Mouse (Mus musculus) hindbrain, embryonic 14.5 days (tissue): ENCODE data around the gene Taf8. TPM values are rescaled to one million over a fixed set of nuclear protein-coding genes. Genes with fewer than 3 reads are reported as not detected.

Source experiments
- ATAC-seq: fragments of 200-750 bp; cut with Nextera tagmentation; 2 replicates; pipeline ENCODE4 v1.8.0; 2017; ENCODE audit warnings: moderate number of reproducible peaks, mild to moderate bottlenecking, moderate TSS enrichment, moderate library complexity; ENCODE audit not compliant: low FRiP score
- DNase-seq: peaks from one replicate; pipeline ENCODE4 v3.0.0-alpha.2; 2015; ENCODE audit warnings: low spot score
- H3K27ac ChIP-seq: fragments of 300-500 bp; sonication (generic); 2 replicates; pipeline ENCODE4 v1.5.1; 2014; ENCODE audit warnings: mild to moderate bottlenecking, moderate library complexity
- H3K27me3 ChIP-seq: fragments of 300-500 bp; sonication (generic); 2 replicates; pipeline ENCODE4 v1.6.1; 2014; ENCODE audit warnings: mild to moderate bottlenecking, low read length, mixed read lengths; ENCODE audit not compliant: control insufficient read depth, insufficient read depth
- H3K36me3 ChIP-seq: fragments of 300-500 bp; sonication (generic); replicated peaks from 2 replicates; pipeline ENCODE4 v1.6.1; 2014; ENCODE audit not compliant: control insufficient read depth, insufficient read depth
- H3K4me1 ChIP-seq: fragments of 300-500 bp; sonication (generic); replicated peaks from 2 replicates; pipeline ENCODE4 v1.6.1; 2014; ENCODE audit warnings: antibody characterized with exemption, low read length, mixed read lengths; ENCODE audit not compliant: control insufficient read depth, insufficient read depth
- H3K4me2 ChIP-seq: fragments of 300-500 bp; sonication (generic); replicated peaks from 2 replicates; pipeline ENCODE4 v1.6.1; 2014; ENCODE audit warnings: mild to moderate bottlenecking, moderate library complexity
- H3K4me3 ChIP-seq: fragments of 300-500 bp; sonication (generic); replicated peaks from 2 replicates; pipeline ENCODE4 v1.5.1; 2014; ENCODE audit warnings: mild to moderate bottlenecking, low read length
- H3K9ac ChIP-seq: fragments of 300-500 bp; sonication (generic); 2 replicates; pipeline ENCODE4 v1.6.1; 2014
- H3K9me3 ChIP-seq: fragments of 300-500 bp; sonication (generic); 2 replicates; pipeline ENCODE4 v1.6.1; 2016; ENCODE audit warnings: low read length; ENCODE audit not compliant: control insufficient read depth
- WGBS: fragments of 180-500 bp; shearing (Covaris S2); extraction: QIAGEN DNeasy Blood & Tissue Kit; methylation state at CpG from one replicate; pipeline ENCODE4 v1.1.7; 2014; 5-methylcytosine and 5-hydroxymethylcytosine counted together
- polyA plus RNA-seq: library from polyadenylated mRNA; unstranded; fragments of >200 nt; fragmentation: Nextera tagmentation; extraction: Ambion mirVana; gene quantifications from 2 replicates; pipeline ENCODE4 v1.2.1, GENCODE M21; 2014

Gene Taf8
- polyA plus RNA-seq, 1 experiment from 2014 or later, result 16.9 TPM

DNA sequence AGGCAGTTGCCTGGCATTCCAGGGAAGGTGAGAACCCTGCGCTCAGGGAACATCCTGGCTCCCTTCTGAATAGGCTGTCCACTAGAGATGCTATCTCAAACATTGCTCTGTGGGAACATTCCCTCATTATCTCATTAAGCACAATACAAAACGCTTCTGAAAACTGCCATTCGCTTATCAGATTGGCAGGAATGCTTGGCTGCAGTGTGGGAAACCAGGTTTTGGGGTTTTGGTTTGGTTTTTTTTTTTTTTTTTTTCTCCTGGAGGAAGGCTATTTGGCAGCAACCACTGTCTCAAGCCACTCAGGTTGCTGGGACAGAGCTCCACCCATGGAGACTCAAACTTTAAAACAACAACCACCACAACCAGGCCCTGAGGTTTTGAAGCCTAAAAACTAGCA, 22.2 kb downstream of the Taf8 start:
- no peaks in the 10 kb centered on the region for H3K36me3 ChIP-seq
- 58% methylated on average over 3 of the region's 3 CpGs for WGBS
- H3K4me3 ChIP-seq, result no peak overlapping the region
- DNase-seq (no peak), ATAC-seq (no peak)
- H3K27ac ChIP-seq, result no peak overlapping the region
- no peaks in the 10 kb centered on the region for H3K4me1 ChIP-seq
- H3K4me2 ChIP-seq, result no peak overlapping the region
- H3K9me3 ChIP-seq, result no peaks in the 10 kb centered on the region
- H3K27me3 ChIP-seq, result no peaks in the 10 kb centered on the region
- no peak overlapping the region for H3K9ac ChIP-seq

DNA sequence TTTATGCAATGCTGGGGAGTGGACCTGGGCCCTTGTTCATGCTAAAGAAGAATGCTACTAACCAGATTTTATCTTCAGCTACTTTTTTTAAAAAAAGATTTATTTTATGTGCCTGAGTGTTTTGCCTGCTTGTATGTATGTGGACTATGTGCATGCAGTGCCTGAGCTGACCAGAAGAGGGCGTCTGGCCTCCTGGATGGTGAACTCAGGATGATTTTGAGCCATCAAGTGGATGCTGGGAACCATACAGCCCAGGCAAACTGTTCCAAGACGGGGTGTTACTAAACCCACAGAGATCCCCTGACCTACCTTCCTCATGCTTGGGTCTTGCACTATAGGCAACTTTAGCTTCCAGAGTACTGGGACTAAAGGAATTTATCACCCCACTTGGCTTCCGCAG, 26.4 kb downstream of the Taf8 start:
- Histone ChIP-seq H3K4me2 (no peak overlapping the region), H3K27ac (no peak overlapping the region), H3K4me3 (no peak overlapping the region), H3K9ac (no peak overlapping the region), H3K4me1 (no peaks in the 10 kb centered on the region), H3K9me3 (no peaks in the 10 kb centered on the region), H3K27me3 (no peaks in the 10 kb centered on the region), H3K36me3 (no peaks in the 10 kb centered on the region)
- WGBS, result 64% methylated on average over 3 of the region's 3 CpGs
- DNase-seq (no peak), ATAC-seq (no peak)

DNA sequence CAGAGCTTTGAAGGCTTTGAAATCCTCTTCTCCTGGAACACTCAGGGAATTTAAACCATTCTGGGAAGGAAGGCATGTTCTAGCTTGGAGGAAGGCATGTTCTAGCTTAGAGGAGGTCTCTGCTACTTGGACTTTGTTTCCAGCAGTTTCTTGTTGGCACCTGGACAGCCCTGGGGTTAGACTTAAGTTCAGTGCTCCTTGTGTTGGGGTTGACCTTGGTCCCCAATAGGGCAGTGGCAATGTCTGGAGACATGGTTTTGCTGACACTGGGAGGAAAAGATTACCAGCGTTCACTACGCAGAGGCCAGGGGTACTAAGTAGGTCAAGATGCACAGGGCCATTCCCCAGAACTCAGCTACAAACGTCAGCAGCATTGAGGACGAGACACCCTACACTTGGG, 26.9 kb downstream of the Taf8 start:
- H3K36me3 ChIP-seq, result no peaks in the 10 kb centered on the region
- DNase-seq (no peak), ATAC-seq (no peak)
- no peak overlapping the region for H3K9ac ChIP-seq
- H3K4me3 ChIP-seq, result no peak overlapping the region
- no peaks in the 10 kb centered on the region for H3K4me1 ChIP-seq
- 81% methylated on average over 4 of the region's 4 CpGs for WGBS
- no peaks in the 10 kb centered on the region for H3K27me3 ChIP-seq
- H3K27ac ChIP-seq, result no peak overlapping the region
- no peaks in the 10 kb centered on the region for H3K9me3 ChIP-seq
- H3K4me2 ChIP-seq, result no peak overlapping the region

DNA sequence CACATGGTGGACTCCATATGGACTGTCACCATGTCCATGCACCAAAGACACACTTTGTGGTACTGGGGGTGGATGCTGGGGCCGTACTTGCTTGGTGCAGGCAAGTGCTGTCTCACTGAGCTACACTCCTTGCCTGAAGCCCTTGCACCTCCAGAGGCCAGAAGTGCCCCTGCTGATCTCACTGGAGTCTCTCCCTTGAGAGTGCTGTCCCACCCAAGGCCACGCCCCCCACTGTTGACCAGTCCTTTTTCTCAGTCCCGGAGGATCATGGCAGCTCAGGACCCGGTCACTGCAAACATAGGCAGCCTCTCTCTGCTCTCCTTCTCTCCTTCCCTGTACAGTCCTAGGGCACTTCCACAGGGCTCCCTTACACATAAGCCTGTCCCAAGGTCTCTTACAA, 27.8 kb downstream of the Taf8 start:
- no peaks in the 10 kb centered on the region for H3K9me3 ChIP-seq
- 84% methylated on average over 4 of the region's 4 CpGs for WGBS

DNA sequence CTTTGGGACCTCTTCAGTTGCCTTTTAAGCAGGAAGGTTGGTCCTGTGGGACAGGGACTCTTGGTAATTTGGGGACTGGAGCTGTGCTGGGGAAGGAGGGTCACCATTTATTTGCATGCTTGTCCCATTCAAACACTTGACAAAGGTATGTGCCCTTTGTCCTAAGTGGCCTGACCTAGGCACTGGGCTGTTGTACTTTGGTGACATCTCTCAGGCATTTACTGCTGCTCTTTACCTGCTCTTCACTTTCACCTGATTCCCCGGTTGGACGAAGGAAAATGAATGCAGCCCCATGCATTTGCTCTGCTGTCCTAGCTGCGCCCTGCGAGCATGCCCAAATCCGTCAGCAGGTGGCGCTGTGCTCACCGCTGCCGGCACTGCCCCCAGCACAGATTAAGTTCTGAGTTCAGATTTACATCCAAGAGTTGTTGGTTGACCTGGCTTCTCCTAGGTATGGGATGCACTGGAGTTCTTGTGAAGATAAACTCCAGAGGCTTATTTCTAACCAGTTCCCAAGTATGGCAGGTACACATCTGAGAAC, 28.6 kb downstream of the Taf8 start:
- no peak overlapping the region for H3K4me3 ChIP-seq
- peak; percentile 38 for DNase-seq
- H3K27me3 ChIP-seq, result peaks cover 9% of the 10 kb centered on the region; the same call in 1 of the 2 replicates
- no peak overlapping the region for H3K9ac ChIP-seq
- ATAC-seq, result no peak
- no peak overlapping the region for H3K27ac ChIP-seq
- H3K36me3 ChIP-seq, result no peaks in the 10 kb centered on the region
- no peaks in the 10 kb centered on the region for H3K9me3 ChIP-seq
- 18% methylated on average over 8 of the region's 8 CpGs for WGBS
- no peak overlapping the region for H3K4me2 ChIP-seq
- no peaks in the 10 kb centered on the region for H3K4me1 ChIP-seq

More for the DNA sequence above, 27.8 kb downstream of the Taf8 start:
- ATAC-seq (no peak), DNase-seq (no peak)
- 0 out of 2 replicates have a peak, but pooled peaks cover 2% of the 10 kb centered on the region for H3K27me3 ChIP-seq
- H3K9ac ChIP-seq, result no peak overlapping the region
- no peaks in the 10 kb centered on the region for H3K4me1 ChIP-seq
- H3K4me3 ChIP-seq, result no peak overlapping the region
- no peak overlapping the region for H3K4me2 ChIP-seq
- no peak overlapping the region for H3K27ac ChIP-seq
- H3K36me3 ChIP-seq, result no peaks in the 10 kb centered on the region

DNA sequence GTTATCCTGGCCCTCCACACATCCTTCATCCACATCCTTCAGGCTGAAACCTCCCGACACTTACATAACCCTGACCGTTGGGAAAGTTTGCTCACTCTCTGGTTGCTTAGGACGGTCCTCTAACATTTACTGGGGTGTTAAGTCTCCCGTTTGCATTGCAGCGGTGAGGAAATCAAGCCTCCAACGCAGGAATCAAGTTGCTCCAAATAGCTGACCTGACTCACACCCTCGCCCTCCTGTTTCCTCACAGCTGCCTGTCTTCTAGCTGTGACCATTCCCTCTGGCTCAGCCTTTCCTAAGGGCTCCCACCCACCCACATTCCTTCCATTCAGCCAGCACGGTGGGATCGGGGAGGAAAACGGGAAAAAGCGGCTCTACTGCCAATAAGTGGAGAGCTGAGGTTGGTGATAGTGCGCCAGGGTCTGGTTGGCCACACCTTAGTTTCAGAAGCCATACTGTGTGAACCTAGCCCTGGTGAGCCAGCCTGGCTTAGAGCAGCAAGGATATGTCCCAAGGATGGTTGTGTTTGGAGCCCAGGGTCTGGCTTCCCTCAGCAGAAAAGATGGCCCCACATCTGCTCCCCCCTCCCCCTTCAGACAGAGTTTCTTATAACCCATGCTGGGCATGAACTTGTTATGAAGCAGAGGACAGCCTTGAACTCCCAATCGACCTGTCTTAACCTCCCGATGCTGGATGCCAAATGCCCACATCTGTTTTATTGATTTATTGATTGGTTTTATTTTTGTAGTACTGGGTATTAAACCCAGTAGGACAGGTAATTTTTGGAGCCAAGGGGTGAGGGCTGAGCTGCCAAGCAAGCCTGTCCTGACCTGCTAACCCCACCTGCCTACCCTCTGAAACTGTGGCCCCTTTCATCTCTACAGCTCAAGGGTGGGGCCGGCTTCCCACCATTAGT, 29.4 kb downstream of the Taf8 start:
- 51% methylated on average over 15 of the region's 15 CpGs for WGBS
- H3K4me1 ChIP-seq, result no peaks in the 10 kb centered on the region

DNA sequence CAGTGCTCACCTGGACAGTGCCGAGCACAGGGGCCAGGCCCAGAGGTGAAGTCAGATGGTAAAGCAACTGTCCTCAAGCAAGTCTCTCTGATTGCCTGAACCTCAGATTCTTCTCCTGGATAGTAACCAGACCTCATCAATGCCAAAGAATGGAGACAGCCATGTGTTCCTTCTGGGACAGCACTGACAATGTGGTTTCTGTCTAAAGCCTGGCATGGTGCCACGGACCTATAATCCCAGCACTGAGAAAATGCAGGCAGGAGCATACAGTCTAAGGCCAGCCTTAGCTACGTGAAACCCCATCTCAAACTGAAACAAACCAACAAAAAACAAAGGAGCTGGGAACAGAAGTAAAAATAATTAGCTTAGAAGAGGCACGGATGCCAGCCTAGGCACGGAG, 31.4 kb downstream of the Taf8 start:
- peak; percentile 52 for DNase-seq
- H3K27ac ChIP-seq, result no peak overlapping the region
- 69% methylated on average over 5 of the region's 5 CpGs for WGBS
- no peak overlapping the region for H3K9ac ChIP-seq
- H3K4me1 ChIP-seq, result no peaks in the 10 kb centered on the region
- H3K4me3 ChIP-seq, result no peak overlapping the region
- H3K4me2 ChIP-seq, result no peak overlapping the region
- ATAC-seq, result no peak
- H3K9me3 ChIP-seq, result no peaks in the 10 kb centered on the region
- no peaks in the 10 kb centered on the region for H3K36me3 ChIP-seq
- H3K27me3 ChIP-seq, result peaks cover 29% of the 10 kb centered on the region

More for the DNA sequence above, 29.4 kb downstream of the Taf8 start:
- H3K9ac ChIP-seq, result no peak overlapping the region
- H3K4me2 ChIP-seq, result no peak overlapping the region
- ATAC-seq (no peak), DNase-seq (no peak)
- H3K4me3 ChIP-seq, result no peak overlapping the region
- H3K9me3 ChIP-seq, result no peaks in the 10 kb centered on the region
- no peak overlapping the region for H3K27ac ChIP-seq
- H3K27me3 ChIP-seq, result peaks cover 17% of the 10 kb centered on the region
- H3K36me3 ChIP-seq, result no peaks in the 10 kb centered on the region

DNA sequence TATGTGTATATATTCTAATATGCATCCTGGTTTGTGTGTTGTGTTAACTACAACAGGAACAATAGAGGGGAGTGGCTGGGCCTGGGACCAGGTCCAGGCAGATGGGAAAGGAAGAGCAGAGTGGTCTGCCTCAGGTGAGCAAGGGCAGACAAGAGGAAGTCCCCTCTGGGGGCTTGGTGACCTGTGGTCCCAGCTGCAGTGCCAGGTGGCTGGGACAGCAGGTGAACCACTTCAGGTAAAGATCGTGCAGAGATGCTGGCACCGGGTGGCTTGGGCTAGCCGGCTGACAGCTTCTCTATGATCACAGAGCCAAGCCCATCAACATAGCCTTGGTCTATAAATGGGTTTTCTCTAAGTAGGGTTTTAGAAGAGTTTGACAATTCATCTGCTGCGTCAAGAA, 32.0 kb downstream of the Taf8 start:
- H3K4me2 ChIP-seq, result no peak overlapping the region
- 93% methylated on average over 4 of the region's 4 CpGs for WGBS

DNA sequence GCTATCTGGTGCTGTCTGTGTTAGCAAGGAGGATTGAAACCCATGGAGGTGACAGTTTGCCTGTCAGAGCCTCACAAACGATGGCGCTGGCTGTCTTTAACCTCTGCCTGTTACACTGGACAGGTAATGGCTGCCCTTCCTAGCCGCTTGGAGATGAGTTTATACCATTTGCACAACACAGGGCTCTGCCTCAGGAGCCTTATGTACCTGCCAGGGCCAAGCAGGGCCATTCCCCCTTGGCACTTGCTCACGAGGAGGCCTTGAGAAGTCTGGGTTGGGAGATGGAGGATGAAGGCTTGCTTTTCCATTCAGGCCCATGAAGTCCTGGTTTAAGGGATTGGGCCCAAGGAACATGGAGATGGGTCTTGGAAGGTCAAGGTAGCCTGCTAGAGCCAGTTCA, 32.5 kb downstream of the Taf8 start:
- H3K4me1 ChIP-seq, result no peaks in the 10 kb centered on the region
- no peaks in the 10 kb centered on the region for H3K9me3 ChIP-seq
- H3K27ac ChIP-seq, result no peak overlapping the region
- H3K9ac ChIP-seq, result no peak overlapping the region
- WGBS, result 85% methylated on average over 4 of the region's 4 CpGs
- H3K4me3 ChIP-seq, result no peak overlapping the region
- DNase-seq (no peak), ATAC-seq (no peak)
- peaks cover 29% of the 10 kb centered on the region for H3K27me3 ChIP-seq
- H3K4me2 ChIP-seq, result no peak overlapping the region
- H3K36me3 ChIP-seq, result no peaks in the 10 kb centered on the region

More for the DNA sequence above, 32.0 kb downstream of the Taf8 start:
- ATAC-seq (no peak), DNase-seq (no peak)
- Histone ChIP-seq H3K36me3 (no peaks in the 10 kb centered on the region), H3K4me3 (no peak overlapping the region), H3K4me1 (no peaks in the 10 kb centered on the region), H3K9ac (no peak overlapping the region), H3K27ac (no peak overlapping the region), H3K27me3 (peaks cover 29% of the 10 kb centered on the region), H3K9me3 (no peaks in the 10 kb centered on the region)
